Comparison of ENCODE assay signal across 15 mouse cellular contexts in the genomic region with DNA sequence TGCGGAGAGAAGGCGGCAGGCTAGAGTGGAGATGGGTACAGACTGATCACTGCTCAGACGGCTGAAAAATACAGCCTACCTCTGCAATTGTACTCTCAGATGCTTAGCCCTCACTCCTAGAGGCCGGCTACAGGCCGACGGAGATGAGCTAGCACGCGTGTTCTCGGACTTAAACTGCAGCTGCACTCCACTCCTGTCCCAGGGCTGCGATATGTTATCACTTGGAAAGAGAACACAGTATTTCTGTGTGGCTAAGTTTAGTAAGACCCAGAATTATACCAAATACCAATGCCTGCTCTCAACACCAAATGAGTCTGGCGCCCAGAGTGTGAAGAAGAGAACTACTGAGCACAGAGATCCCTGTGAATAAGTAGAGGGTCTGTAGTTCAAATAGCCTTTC. TPM values are rescaled to one million over a fixed set of nuclear protein-coding genes. Genes with fewer than 3 reads are reported as not detected.
"Had no signal": no experiment of that assay in that cellular context is flagged by ENCODE, and none has a peak within 500 bp of the region (broad histone marks: within the 10 kb centered on the region; RNA-seq: fewer than 3 reads in every experiment).

No protein-coding gene starts in this region.

- H3K4me3 ChIP-seq: limb, embryonic 13.5 days; midbrain, embryonic 12.5 days; neural tube, embryonic 13.5 days had no signal

- ATAC-seq: midbrain, embryonic 16.5 days had no signal

- H3K27ac ChIP-seq: limb, embryonic 13.5 days; liver, embryonic 14.5 days; midbrain, embryonic 12.5 days; neural tube, embryonic 13.5 days had no signal

- H3K36me3 ChIP-seq: limb, embryonic 13.5 days; midbrain, embryonic 12.5 days; neural tube, embryonic 13.5 days had no signal

- H3K9me3 ChIP-seq: limb, embryonic 13.5 days; midbrain, embryonic 12.5 days; neural tube, embryonic 13.5 days had no signal

- H3K27me3 ChIP-seq: limb, embryonic 13.5 days; midbrain, embryonic 12.5 days; neural tube, embryonic 13.5 days had no signal

- H3K4me2 ChIP-seq: limb, embryonic 13.5 days; midbrain, embryonic 12.5 days; neural tube, embryonic 13.5 days had no signal

- H3K4me1 ChIP-seq: limb, embryonic 13.5 days; midbrain, embryonic 12.5 days; neural tube, embryonic 13.5 days had no signal

- H3K9ac ChIP-seq: limb, embryonic 13.5 days; liver, embryonic 14.5 days; midbrain, embryonic 12.5 days; neural tube, embryonic 13.5 days had no signal

- DNase-seq: left cerebral cortex, postnatal 4 days; lung, adult 18-20 months; retina, postnatal 1 day; right cerebral cortex, postnatal 4 days; spleen, adult 18-20 months; thymus, adult 18-20 months; thymus, postnatal 14 days had no signal

RNA-seq across cellular contexts. Expression of gene Slc22a1, which starts 23.0 kb away (rescaled TPM):
- total RNA-seq: layer of hippocampus, adult 8-10 months; layer of hippocampus, postnatal 14 days; megakaryocyte-erythroid progenitor cell, adult 5-6 weeks had no signal
- polyA plus RNA-seq: midbrain, embryonic 12.5 days; midbrain, embryonic 16.5 days; neural tube, embryonic 13.5 days had no signal
